In the genomic region with DNA sequence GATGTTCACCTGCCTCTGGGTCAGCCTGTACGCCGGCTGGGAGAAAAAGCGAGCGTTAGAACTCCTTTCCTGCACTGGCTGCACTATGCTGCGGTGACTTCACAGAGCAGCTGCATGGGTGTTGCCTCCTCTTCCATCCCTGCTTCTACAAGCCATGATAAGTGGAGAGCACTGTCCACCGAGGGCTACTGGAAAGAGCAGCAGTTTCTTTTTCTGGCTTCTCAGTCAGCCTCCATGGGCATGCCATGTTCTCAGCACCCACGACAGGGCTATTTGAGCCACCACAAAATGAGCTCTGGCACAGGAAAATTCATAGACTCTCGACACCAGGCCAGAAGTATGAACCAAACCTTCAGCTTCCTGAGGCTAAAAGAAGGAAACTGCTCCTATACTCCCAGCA, we compare ENCODE assay signal across 22 mouse cellular contexts. TPM values are rescaled to one million over a fixed set of nuclear protein-coding genes. Genes with fewer than 3 reads are reported as not detected.
"Had no signal": no experiment of that assay in that cellular context is flagged by ENCODE, and none has a peak within 500 bp of the region (broad histone marks: within the 10 kb centered on the region; RNA-seq: fewer than 3 reads in every experiment).

No protein-coding gene starts in this region.

- DNase-seq: liver, postnatal 0 days; lung, adult 2 months; lung, postnatal 14 days; lung, postnatal 4 days; midbrain, embryonic 14.5 days; retina, postnatal 1 day; right cerebral cortex, postnatal 14 days; right cerebral cortex, postnatal 4 days; spleen, adult 18-20 months; thymus, adult 18-20 months; thymus, postnatal 14 days; thymus, postnatal 36 days had no signal

- ATAC-seq: liver, postnatal 0 days; lung, postnatal 0 days; midbrain, embryonic 16.5 days had no signal

- H3K4me3 ChIP-seq: lung, embryonic 15.5 days; midbrain, embryonic 10.5 days; midbrain, embryonic 12.5 days; myocyte; neural tube, embryonic 13.5 days; neural tube, embryonic 15.5 days had no signal

- H3K27ac ChIP-seq: lung, embryonic 15.5 days; midbrain, embryonic 10.5 days; midbrain, embryonic 12.5 days; neural tube, embryonic 13.5 days; neural tube, embryonic 15.5 days had no signal

RNA-seq across cellular contexts. Expression of a gene that starts 54.3 kb away (rescaled TPM):
- total RNA-seq: megakaryocyte, adult 5-6 weeks; megakaryocyte-erythroid progenitor cell, adult 5-6 weeks had no signal
